Mouse (Mus musculus) lung, postnatal 0 days (tissue): ENCODE measurements around the gene Trim67. TPM values are rescaled to one million over a fixed set of nuclear protein-coding genes. Genes with fewer than 3 reads are reported as not detected.

Experiments used
- ATAC-seq: fragments of 200-750 bp; cut with Nextera tagmentation; 2 replicates; pipeline ENCODE4 v1.8.0; 2017; ENCODE audit warnings: moderate library complexity
- DNase-seq: peaks from one replicate; pipeline ENCODE4 v3.0.0-alpha.2; 2016; ENCODE audit warnings: low spot score
- H3K27ac ChIP-seq: fragments of 300-500 bp; sonication (generic); 2 replicates; pipeline ENCODE4 v1.5.1; 2014; ENCODE audit warnings: antibody characterized with exemption, mild to moderate bottlenecking, low read length, mixed read lengths
- H3K27me3 ChIP-seq: fragments of 300-500 bp; sonication (generic); replicated peaks from 2 replicates; pipeline ENCODE4 v1.6.1; 2014; ENCODE audit warnings: low read length, mixed read lengths; ENCODE audit not compliant: insufficient read depth
- H3K36me3 ChIP-seq: fragments of 300-500 bp; sonication (generic); 2 replicates; pipeline ENCODE4 v1.6.1; 2014; ENCODE audit warnings: low read length, mixed read lengths; ENCODE audit not compliant: insufficient read depth
- H3K4me1 ChIP-seq: fragments of 300-500 bp; sonication (generic); 2 replicates; pipeline ENCODE4 v1.6.1; 2014; ENCODE audit warnings: antibody characterized with exemption, low read depth, low read length, mixed read lengths; ENCODE audit not compliant: insufficient read depth
- H3K4me2 ChIP-seq: fragments of 300-500 bp; sonication (generic); replicated peaks from 2 replicates; pipeline ENCODE4 v1.6.1; 2014; ENCODE audit warnings: low read depth, mild to moderate bottlenecking, low read length, moderate library complexity, mixed read lengths
- H3K4me3 ChIP-seq: fragments of 300-500 bp; sonication (generic); 2 replicates; pipeline ENCODE4 v1.5.1; 2014; ENCODE audit warnings: low read depth, low read length
- H3K9ac ChIP-seq: fragments of 300-500 bp; sonication (generic); replicated peaks from 2 replicates; pipeline ENCODE4 v1.6.1; 2014; ENCODE audit warnings: low read depth, mild to moderate bottlenecking
- H3K9me3 ChIP-seq: fragments of 300-500 bp; sonication (generic); 2 replicates; pipeline ENCODE4 v1.6.1; 2016; ENCODE audit warnings: low read length, mixed read lengths
- CTCF ChIP-seq: IDR thresholded peaks from 2 replicates; pipeline ENCODE4 v1.5.1; 2016; ENCODE audit warnings: antibody characterized with exemption, mild to moderate bottlenecking
- EP300 ChIP-seq: IDR thresholded peaks from 2 replicates; pipeline ENCODE4 v1.6.1; 2016; ENCODE audit warnings: antibody characterized with exemption, mild to moderate bottlenecking, control low read depth
- WGBS: fragments of 180-500 bp; shearing (Covaris S2); extraction: QIAGEN DNeasy Blood & Tissue Kit; methylation state at CpG from one replicate; pipeline ENCODE4 v1.1.7; 2014; 5-methylcytosine and 5-hydroxymethylcytosine counted together
- polyA plus RNA-seq: library from polyadenylated mRNA; unstranded; fragments of >200 nt; fragmentation: Nextera tagmentation; extraction: Ambion mirVana; gene quantifications from 2 replicates; pipeline ENCODE4 v1.2.1, GENCODE M21; 2015

Gene Trim67
- polyA plus RNA-seq, 1 experiment from 2014 or later: 1.5 TPM

- WGBS: under 1% methylated on average over 32 of the region's 32 CpGs
- TF ChIP-seq EP300 (no peak), CTCF (no peak)
- Histone ChIP-seq H3K36me3 (no peaks in the 10 kb centered on the region), H3K27me3 (peaks cover 53% of the 10 kb centered on the region), H3K4me3 (peak overlapping the region; percentile 42; the same call in 1 of the 2 replicates), H3K4me1 (peaks cover 12% of the 10 kb centered on the region), H3K27ac (no peak overlapping the region), H3K9me3 (no peaks in the 10 kb centered on the region), H3K4me2 (peak overlapping the region; percentile 87), H3K9ac (no peak overlapping the region)
- no peak for ATAC-seq
- no peak for DNase-seq
Observed at GRCm38 (mm10) chr8:124792186-124792585, 706 bp upstream of the Trim67 start.

- peak; percentile 87 for DNase-seq
- Histone ChIP-seq H3K27ac (no peak overlapping the region), H3K4me3 (peak overlapping the region; percentile 42), H3K36me3 (no peaks in the 10 kb centered on the region), H3K9me3 (no peaks in the 10 kb centered on the region), H3K4me1 (peaks cover 12% of the 10 kb centered on the region), H3K27me3 (peaks cover 53% of the 10 kb centered on the region), H3K4me2 (peak overlapping the region; percentile 87), H3K9ac (no peak overlapping the region)
- WGBS: under 1% methylated on average over 40 of the region's 51 CpGs
- TF ChIP-seq EP300: no peak
- TF ChIP-seq CTCF: peak; percentile 27; the same call in 1 of the 2 replicates
- ATAC-seq: peak; percentile 91
Observed at GRCm38 (mm10) chr8:124793172-124793651, 320 bp downstream of the Trim67 start.

- Histone ChIP-seq H3K9me3 (no peaks in the 10 kb centered on the region), H3K4me1 (peaks cover 12% of the 10 kb centered on the region), H3K27me3 (peaks cover 53% of the 10 kb centered on the region), H3K36me3 (no peaks in the 10 kb centered on the region), H3K9ac (no peak overlapping the region), H3K4me3 (peak overlapping the region; percentile 42; the same call in 1 of the 2 replicates), H3K27ac (no peak overlapping the region), H3K4me2 (peak overlapping the region; percentile 87)
- DNase-seq: peak; percentile 24
- under 1% methylated on average over 63 of the region's 81 CpGs for WGBS
- ATAC-seq: peak; percentile 26
- TF ChIP-seq EP300 (no peak), CTCF (no peak)
Observed at GRCm38 (mm10) chr8:124793661-124794485, 981 bp downstream of the Trim67 start.

GRCm38 (mm10) chr8:124794486-124794780, 1.5 kb downstream of the Trim67 start:
- no peak overlapping the region for H3K9ac ChIP-seq
- no peaks in the 10 kb centered on the region for H3K9me3 ChIP-seq
- DNase-seq: peak; percentile 47

GRCm38 (mm10) chr8:124795781-124796488, 3.0 kb downstream of the Trim67 start:
- no peaks in the 10 kb centered on the region for H3K9me3 ChIP-seq
- H3K36me3 ChIP-seq: no peaks in the 10 kb centered on the region
- DNase-seq (no peak), ATAC-seq (no peak)
- H3K4me1 ChIP-seq: peaks cover 12% of the 10 kb centered on the region
- 68% methylated on average over 8 of the region's 8 CpGs for WGBS
- no peak overlapping the region; the same call in 1 of the 2 replicates for H3K4me2 ChIP-seq
- H3K27ac ChIP-seq: no peak overlapping the region
- 0 out of 2 replicates have a peak overlapping the region, but pooled peaks have one; percentile 5 for H3K4me3 ChIP-seq
- H3K9ac ChIP-seq: no peak overlapping the region
- TF ChIP-seq CTCF (no peak), EP300 (no peak)
- peaks cover 49% of the 10 kb centered on the region for H3K27me3 ChIP-seq

More at GRCm38 (mm10) chr8:124794486-124794780, 1.5 kb downstream of the Trim67 start:
- H3K4me3 ChIP-seq: peak overlapping the region; percentile 42; the same call in 1 of the 2 replicates
- H3K36me3 ChIP-seq: no peaks in the 10 kb centered on the region
- TF ChIP-seq CTCF (peak; percentile 50), EP300 (no peak)
- 3% methylated on average over 25 of the region's 25 CpGs for WGBS
- H3K4me1 ChIP-seq: peaks cover 12% of the 10 kb centered on the region
- ATAC-seq: peak; percentile 22
- H3K27me3 ChIP-seq: peaks cover 53% of the 10 kb centered on the region
- H3K4me2 ChIP-seq: peak overlapping the region; percentile 87
- no peak overlapping the region for H3K27ac ChIP-seq

- peaks cover 3% of the 10 kb centered on the region; the same call in 1 of the 2 replicates for H3K27me3 ChIP-seq
- WGBS: 21% methylated on average over 11 of the region's 11 CpGs
- H3K9ac ChIP-seq: no peak overlapping the region
- H3K4me3 ChIP-seq: no peak overlapping the region
- H3K9me3 ChIP-seq: no peaks in the 10 kb centered on the region
- no peaks in the 10 kb centered on the region for H3K4me1 ChIP-seq
- H3K36me3 ChIP-seq: no peaks in the 10 kb centered on the region
- no peak overlapping the region for H3K4me2 ChIP-seq
- H3K27ac ChIP-seq: no peak overlapping the region
- ATAC-seq (no peak), DNase-seq (no peak)
- TF ChIP-seq EP300 (no peak), CTCF (no peak)
Observed at GRCm38 (mm10) chr8:124800542-124800941, 7.7 kb downstream of the Trim67 start.
